Comparison of ENCODE assay signal across 8 mouse cellular contexts in genomic region chr13:115230494-115230893, GRCm38 (mm10).
A peak's percentile ranks its signal among the peaks of the same experiment; 100 is the strongest.
DNase-seq lines count a peak whose midpoint lies in the region; ATAC-seq and TF ChIP-seq lines count a peak whose summit lies in the region.

No protein-coding gene starts in this region.

- H3K9ac ChIP-seq in liver, embryonic 12.5 days = no peak overlapping the region
- no peak overlapping the region for H3K9ac ChIP-seq in forebrain, embryonic 15.5 days (replicated peaks)
- H3K9ac ChIP-seq in midbrain, postnatal 0 days (replicated peaks; ENCODE audit: low read length, poor library complexity, severe bottlenecking) = no peak overlapping the region

- TF ChIP-seq POLR2A in brain, embryonic 14.5 days (IDR thresholded peaks at IDR 0.05; ENCODE audit: borderline replicate concordance, extremely low read depth, insufficient read depth, insufficient read length, poor library complexity, severe bottlenecking) = no peak

- no peak overlapping the region for H3K27ac ChIP-seq in liver, embryonic 12.5 days
- no peak overlapping the region for H3K27ac ChIP-seq in forebrain, embryonic 15.5 days (replicated peaks)
- no peak overlapping the region for H3K27ac ChIP-seq in midbrain, postnatal 0 days (ENCODE audit: low read depth, low read length)

- TF ChIP-seq CTCF in brain, embryonic 14.5 days (IDR thresholded peaks at IDR 0.05; ENCODE audit: borderline replicate concordance, extremely low read depth, insufficient read depth, insufficient read length) = peak; percentile 80; the same call in 1 of the 2 replicates
- peak; percentile 95 for TF ChIP-seq CTCF in midbrain, postnatal 0 days (IDR thresholded peaks at IDR 0.05)

- H3K4me2 ChIP-seq in liver, embryonic 12.5 days = no peak overlapping the region
- no peak overlapping the region for H3K4me2 ChIP-seq in forebrain, embryonic 15.5 days (replicated peaks)
- no peak overlapping the region for H3K4me2 ChIP-seq in midbrain, postnatal 0 days (ENCODE audit: low read depth, low read length, poor library complexity, severe bottlenecking)

- no peaks in the 10 kb centered on the region for H3K9me3 ChIP-seq in liver, embryonic 12.5 days (replicated peaks)
- H3K9me3 ChIP-seq in forebrain, embryonic 15.5 days = no peaks in the 10 kb centered on the region
- H3K9me3 ChIP-seq in midbrain, postnatal 0 days (ENCODE audit: low read length) = no peaks in the 10 kb centered on the region

- ATAC-seq in liver, embryonic 12.5 days = no peak
- ATAC-seq in forebrain, embryonic 15.5 days (replicated peaks) = peak; percentile 79
- no peak for ATAC-seq in midbrain, postnatal 0 days (ENCODE audit: low FRiP score)

- no peaks in the 10 kb centered on the region for H3K4me1 ChIP-seq in liver, embryonic 12.5 days
- H3K4me1 ChIP-seq in forebrain, embryonic 15.5 days = peaks cover 4% of the 10 kb centered on the region; the same call in 1 of the 2 replicates
- no peaks in the 10 kb centered on the region for H3K4me1 ChIP-seq in midbrain, postnatal 0 days (ENCODE audit: insufficient read depth, low read length)

- H3K27me3 ChIP-seq in liver, embryonic 12.5 days (replicated peaks) = no peaks in the 10 kb centered on the region
- no peaks in the 10 kb centered on the region for H3K27me3 ChIP-seq in forebrain, embryonic 15.5 days
- H3K27me3 ChIP-seq in midbrain, postnatal 0 days (ENCODE audit: insufficient read depth, low read length) = no peaks in the 10 kb centered on the region; the same call in 1 of the 2 replicates

- H3K4me3 ChIP-seq in liver, embryonic 12.5 days = no peak overlapping the region
- H3K4me3 ChIP-seq in forebrain, embryonic 15.5 days = no peak overlapping the region
- no peak overlapping the region for H3K4me3 ChIP-seq in midbrain, postnatal 0 days (ENCODE audit: low read depth, low read length)

- peak; percentile 5 for DNase-seq in liver
- DNase-seq in brain, embryonic 14.5 days (ENCODE audit: low read depth) = peak; percentile 92
- DNase-seq in kidney, adult 18-20 months = peak; percentile 39
- DNase-seq in left cerebral cortex, postnatal 25 days (ENCODE audit: low spot score in 2 of 2) = peak; percentile 66 to 77
- DNase-seq in midbrain, postnatal 0 days (ENCODE audit: low spot score) = peak; percentile 88
- DNase-seq in testis, postnatal 14 days (ENCODE audit: low spot score) = peak; percentile 26

- intact Hi-C loops in left cerebral cortex, postnatal 25 days (cut with DNase I) = loop anchor here (2.0 kb wide), 1 partner anchor 1484 kb away; no protein-coding TSS in a partner anchor

- WGBS in liver, embryonic 12.5 days (ENCODE audit: insufficient replicate concordance) = 26% methylated on average over 13 of the region's 13 CpGs
- WGBS in forebrain, embryonic 15.5 days = 25% methylated on average over 13 of the region's 13 CpGs
- 27% methylated on average over 13 of the region's 13 CpGs for WGBS in midbrain, postnatal 0 days

- no peaks in the 10 kb centered on the region for H3K36me3 ChIP-seq in liver, embryonic 12.5 days
- H3K36me3 ChIP-seq in forebrain, embryonic 15.5 days = no peaks in the 10 kb centered on the region
- H3K36me3 ChIP-seq in midbrain, postnatal 0 days (ENCODE audit: insufficient read depth, low read length) = no peaks in the 10 kb centered on the region

Comparison
In these comparisons a context has a peak if more than half of its experiments do, and no peak if none do; other contexts are left out.
1. DNase-seq: peak in every context shown above with its lines; median percentile 92 in brain, embryonic 14.5 days; 88 in midbrain, postnatal 0 days; 72 in left cerebral cortex, postnatal 25 days; 39 in kidney, adult 18-20 months; 26 in testis, postnatal 14 days; 5 in liver.